Comparison of ENCODE assay signal across 8 mouse cellular contexts in genomic region chr13:94285281-94285871, GRCm38 (mm10). TPM values are rescaled to one million over a fixed set of nuclear protein-coding genes. Genes with fewer than 3 reads are reported as not detected.
DNase-seq lines count a peak whose midpoint lies in the region; ATAC-seq lines count a peak whose summit lies in the region.

Scamp1 (minus strand) TSS chr13:94285857.

- ATAC-seq in inflammation-experienced regulatory T-cells, adult 6 months: peak; percentile 82

- peak within 1 kb of the TSS; percentile 98 for H3K4me3 ChIP-seq in megakaryocyte, embryonic 14.5 days (replicated peaks)

- DNase-seq in adrenal gland, adult 18-20 months (ENCODE audit: low spot score in 2 of 2): peak; percentile 89 to 90
- DNase-seq in embryo, embryonic 11 days: peak; percentile 95
- peak; percentile 89 for DNase-seq in gastrocnemius, postnatal 25 days
- peak; percentile 81 to 88 for DNase-seq in left cerebral cortex, adult 9 months (ENCODE audit: low spot score in 2 of 2)
- DNase-seq in right cerebral cortex, postnatal 10 days (ENCODE audit: low spot score in 2 of 2): peak; percentile 93 to 95
- DNase-seq in urinary bladder, postnatal 14 days (ENCODE audit: low spot score): peak; percentile 92

- H3K36me3 ChIP-seq in megakaryocyte, embryonic 14.5 days (replicated peaks; ENCODE audit: low read length): no peaks in the 10 kb centered on the region

- H3K4me1 ChIP-seq in megakaryocyte, embryonic 14.5 days: peaks cover 50% of the 10 kb centered on the region

- H3K27me3 ChIP-seq in megakaryocyte, embryonic 14.5 days (replicated peaks): no peaks in the 10 kb centered on the region

- no peaks in the 10 kb centered on the region for H3K9me3 ChIP-seq in megakaryocyte, embryonic 14.5 days

RNA-seq across cellular contexts. Expression of gene Scamp1, which starts in this region (rescaled TPM):
- 10 to 100 TPM; 49.0 to 83.0 TPM for total RNA-seq in adrenal gland, adult 18-20 months (2021)
- total RNA-seq in gastrocnemius, postnatal 25 days (2021): 10 to 100 TPM; 15.9 to 17.7 TPM
- 1 to 10 TPM; 1.1 to 2.8 (median 2.7) TPM for polyA plus RNA-seq in inflammation-experienced regulatory T-cells, adult 6 months (2017; shearing (Covaris generic))
- 0.38 and 3.2 TPM in 2 replicates for polyA plus RNA-seq in megakaryocyte, embryonic 14.5 days (2012; ENCODE audit: insufficient read depth, low replicate concordance)

Comparison
In these comparisons a context has a peak if more than half of its experiments do, and no peak if none do; other contexts are left out.
1. Peak in every context shown above with its lines: DNase-seq, ATAC-seq and H3K4me3 ChIP-seq.